Mouse (Mus musculus) CH12.LX (cell line): ENCODE data around the gene Gnat1. TPM values are rescaled to one million over a fixed set of nuclear protein-coding genes. Genes with fewer than 3 reads are reported as not detected.

Source experiments
- DNase-seq: peaks from one replicate; pipeline ENCODE4 v3.0.0-alpha.2; 2013; ENCODE audit errors: extremely low read depth
- H3K27ac ChIP-seq: 2 replicates; pipeline ENCODE4 v1.5.1; 2012; ENCODE audit warnings: low read depth, mild to moderate bottlenecking, control low read depth, moderate library complexity; ENCODE audit not compliant: insufficient read depth
- H3K27me3 ChIP-seq: replicated peaks from 2 replicates; pipeline ENCODE3; 2012; ENCODE audit warnings: inconsistent platforms
- H3K36me3 ChIP-seq, 2 experiments: replicated peaks in 1 of 2; 2 replicates each; pipeline versions ENCODE3 to v1.6.1; 2012; ENCODE audit warnings: inconsistent platforms in 1 of 2, low read length in 1 of 2, mild to moderate bottlenecking in 1 of 2, mixed read lengths in 1 of 2, moderate library complexity in 1 of 2; ENCODE audit not compliant: control insufficient read depth in 1 of 2, insufficient read depth in 1 of 2
- H3K4me1 ChIP-seq, 2 experiments: 2 replicates each; pipeline ENCODE4 v1.6.1; 2012; ENCODE audit warnings: inconsistent platforms in 1 of 2, moderate library complexity in 1 of 2; ENCODE audit not compliant: insufficient read depth in 2 of 2, control insufficient read depth in 1 of 2
- H3K4me2 ChIP-seq: 2 replicates; pipeline ENCODE4 v1.6.1; 2012; ENCODE audit warnings: low read depth, mild to moderate bottlenecking, control low read depth; ENCODE audit not compliant: poor library complexity, insufficient read depth, severe bottlenecking
- H3K4me3 ChIP-seq, 3 experiments: fragments of 150-350 bp in 1 of 3; sonication (generic) in 1 of 3; replicated peaks in 1 of 3; 2 replicates each; pipeline versions ENCODE3 to v1.5.1; 2011 to 2012; ENCODE audit warnings: low read depth in 2 of 3, low read length in 2 of 3, mild to moderate bottlenecking in 2 of 3, moderate library complexity in 2 of 3, control low read depth in 1 of 3, improper control_type of control experiment in 1 of 3, inconsistent platforms in 1 of 3, mixed read lengths in 1 of 3; ENCODE audit not compliant: poor library complexity in 1 of 3
- H3K79me2 ChIP-seq: replicated peaks from 2 replicates; pipeline ENCODE4 v1.6.1; 2012; ENCODE audit warnings: mild to moderate bottlenecking, moderate library complexity; ENCODE audit not compliant: control insufficient read depth, poor library complexity, insufficient read depth, severe bottlenecking; ENCODE audit errors: extremely low read depth
- H3K9ac ChIP-seq: 2 replicates; pipeline ENCODE4 v1.6.1; 2012; ENCODE audit warnings: low read depth, mild to moderate bottlenecking, control low read depth, moderate library complexity; ENCODE audit not compliant: insufficient read depth
- H3K9me3 ChIP-seq: replicated peaks from 2 replicates; pipeline ENCODE3; 2012; ENCODE audit warnings: low read length, inconsistent platforms, mixed read lengths
- CHD1 ChIP-seq: IDR thresholded peaks from 2 replicates; pipeline ENCODE4 v1.6.1; 2012; ENCODE audit warnings: low read depth, low read length, improper control_type of control experiment, inconsistent platforms
- CHD2 ChIP-seq: IDR thresholded peaks from 2 replicates; pipeline ENCODE4 v1.6.1; 2011; ENCODE audit warnings: low read length, improper control_type of control experiment
- CTCF ChIP-seq, 2 experiments: IDR thresholded peaks in 1 of 2; conservative IDR thresholded peaks in 1 of 2; 2 replicates each; pipeline ENCODE4 v1.5.1; 2011 to 2012; ENCODE audit warnings: low read depth in 2 of 2, low read length in 2 of 2, improper control_type of control experiment in 1 of 2, inconsistent platforms in 1 of 2, mild to moderate bottlenecking in 1 of 2, moderate library complexity in 1 of 2
- ETS1 ChIP-seq: conservative IDR thresholded peaks from 2 replicates; pipeline ENCODE4 v1.6.1; 2012; ENCODE audit warnings: low read depth, mild to moderate bottlenecking, inconsistent platforms, low read length, improper control_type of control experiment, moderate library complexity
- IRF4 ChIP-seq: IDR thresholded peaks from 2 replicates; pipeline ENCODE4 v1.6.1; 2014; ENCODE audit warnings: low read depth, mild to moderate bottlenecking, inconsistent platforms, low read length, improper control_type of control experiment
- POLR2AphosphoS2 ChIP-seq: IDR thresholded peaks from 2 replicates; pipeline ENCODE4 v1.6.1; 2011; ENCODE audit warnings: low read depth, low read length, improper control_type of control experiment
- RCOR1 ChIP-seq: conservative IDR thresholded peaks from 2 replicates; pipeline ENCODE4 v1.6.1; 2012; ENCODE audit warnings: low read depth, mild to moderate bottlenecking, inconsistent platforms, low read length, improper control_type of control experiment
- TBP ChIP-seq: conservative IDR thresholded peaks from 2 replicates; pipeline ENCODE4 v1.6.1; 2011; ENCODE audit warnings: low read depth, low read length, improper control_type of control experiment
- UBTF ChIP-seq: IDR thresholded peaks from 2 replicates; pipeline ENCODE4 v1.6.1; 2012; ENCODE audit warnings: low read depth, mild to moderate bottlenecking, inconsistent platforms, low read length, improper control_type of control experiment, moderate library complexity
- USF1 ChIP-seq: IDR thresholded peaks from 2 replicates; pipeline ENCODE4 v1.6.1; 2014; ENCODE audit warnings: low read depth, mild to moderate bottlenecking, inconsistent platforms, low read length, improper control_type of control experiment
- ZC3H11A ChIP-seq: IDR thresholded peaks from 2 replicates; pipeline ENCODE4 v1.6.1; 2012; ENCODE audit warnings: low read depth, mild to moderate bottlenecking, inconsistent platforms, low read length, improper control_type of control experiment
- ZKSCAN1 ChIP-seq: IDR thresholded peaks from 2 replicates; pipeline ENCODE4 v1.6.1; 2012; ENCODE audit warnings: low read depth, inconsistent platforms, low read length, improper control_type of control experiment, borderline replicate concordance
- ZMIZ1 ChIP-seq: IDR thresholded peaks from 2 replicates; pipeline ENCODE4 v1.6.1; 2012; ENCODE audit warnings: low read depth, mild to moderate bottlenecking, inconsistent platforms, low read length, improper control_type of control experiment
- dilution Hi-C: fragments of 300-500 bp; cut with MboI; formaldehyde crosslinking; loops from 2 replicates; pipeline ENCODE4 v1.14.3; 2020; ENCODE audit warnings: low sequenced_read_pairs; ENCODE audit not compliant: extremely low pct_unique_long_range_greater_than_20kb, extremely low pct_ligation_motif_present
- in situ Hi-C: fragments of 300-500 bp; cut with MboI; formaldehyde crosslinking; loops from 3 replicates; pipeline ENCODE4 v1.14.3; 2019; ENCODE audit warnings: low sequenced_read_pairs, low pct_ligation_motif_present, low pct_unique_long_range_greater_than_20kb, mixed read lengths
- polyA plus RNA-seq: library from polyadenylated mRNA; unstranded; fragments of >175 nt; gene quantifications from 2 replicates; pipeline ENCODE4 v1.2.1, GENCODE M21; 2012; ENCODE audit warnings: low read depth; ENCODE audit not compliant: insufficient read length
- total RNA-seq, 2 experiments: library from RNA; depleted of rRNA; stranded (reverse); fragments of 300-350 nt in 1 of 2; fragments of >200 nt in 1 of 2; gene quantifications; 2 replicates each; pipeline ENCODE4 v1.2.3; 2012 to 2014

Gene Gnat1
- total and polyA plus RNA-seq, 3 experiments = 3.0 TPM; not detected in 2

GRCm38 (mm10) chr9:107698611-107699190, 19.2 kb upstream of the Gnat1 start:
- DNase-seq = no peak
- H3K9me3 ChIP-seq = no peaks in the 10 kb centered on the region
- H3K4me3 ChIP-seq = no peak overlapping the region
- H3K4me2 ChIP-seq = no peak overlapping the region
- H3K4me1 ChIP-seq = peaks cover 3 to 30% of the 10 kb centered on the region in 2 experiments
- TF ChIP-seq ZKSCAN1 = no peak
- TF ChIP-seq ZMIZ1 = no peak
- TF ChIP-seq UBTF = no peak
- TF ChIP-seq USF1 = no peak
- TF ChIP-seq CHD2 = no peak
- no peak for TF ChIP-seq ZC3H11A
- no peak for TF ChIP-seq CHD1
- dilution Hi-C loops = no loop called here
- no peaks in the 10 kb centered on the region for H3K79me2 ChIP-seq
- peaks cover 73% of the 10 kb centered on the region for H3K27me3 ChIP-seq
- no peak overlapping the region for H3K9ac ChIP-seq
- in situ Hi-C loops = no loop called here
- H3K36me3 ChIP-seq = no peaks in the 10 kb centered on the region
- no peak overlapping the region for H3K27ac ChIP-seq

DNA sequence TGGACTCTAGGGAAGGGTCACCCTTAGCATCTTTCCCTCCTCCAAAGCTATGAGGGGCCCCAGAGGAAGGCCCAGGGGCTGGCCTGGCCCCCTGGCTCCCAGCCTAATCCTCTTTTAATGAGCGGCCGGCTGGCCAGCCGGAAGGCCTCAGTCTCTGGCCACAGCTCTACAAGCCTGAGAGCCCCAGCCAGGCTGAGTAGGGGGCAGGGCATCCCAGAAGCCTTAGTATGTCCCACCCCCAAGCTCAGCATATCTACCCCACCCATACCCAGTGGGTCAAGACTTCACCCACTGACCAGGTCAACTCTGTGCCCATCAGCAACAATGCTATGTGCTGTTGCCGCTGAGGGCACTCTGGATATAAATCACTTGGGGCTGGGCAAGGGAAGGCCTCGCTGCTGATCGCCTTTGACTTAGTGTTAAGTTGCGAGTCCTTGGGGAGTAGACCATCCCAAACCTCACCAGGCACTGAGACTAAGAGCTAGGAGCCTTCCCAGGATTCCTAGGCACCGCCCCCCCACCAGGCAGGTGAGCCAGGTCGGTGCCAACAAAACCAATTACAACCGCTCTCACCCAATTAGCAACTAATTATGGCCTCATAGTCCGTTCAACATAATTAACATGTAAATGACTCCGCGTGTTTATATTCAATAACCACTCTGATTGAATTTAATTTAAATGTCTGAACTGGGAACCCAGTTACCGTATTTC, 18.5 kb upstream of the Gnat1 start:
- TF ChIP-seq CTCF (conservative IDR thresholded peaks at IDR 0.05 in 1 of 2, IDR thresholded peaks at IDR 0.05 in 1 of 2; ENCODE audit: low read depth in 2 of 2, low read length in 2 of 2) = no peak
- TF ChIP-seq CHD2 = no peak
- TF ChIP-seq ZKSCAN1 = no peak
- TF ChIP-seq RCOR1 = no peak
- TF ChIP-seq ZC3H11A = no peak
- TF ChIP-seq TBP = no peak
- no peak for TF ChIP-seq IRF4
- TF ChIP-seq POLR2AphosphoS2 = no peak
- no peak for TF ChIP-seq ETS1
- TF ChIP-seq, all 38 proteins: peak for 0
- H3K4me3 ChIP-seq = no peak overlapping the region
- dilution Hi-C loops = no loop called here
- DNase-seq = no peak
- no peak overlapping the region for H3K4me2 ChIP-seq
- H3K27ac ChIP-seq = no peak overlapping the region
- no peaks in the 10 kb centered on the region for H3K79me2 ChIP-seq
- peaks cover 8 to 37% of the 10 kb centered on the region in 2 experiments for H3K4me1 ChIP-seq
- H3K9me3 ChIP-seq = no peaks in the 10 kb centered on the region
- H3K9ac ChIP-seq = no peak overlapping the region
- in situ Hi-C loops = no loop called here
- peaks cover 72% of the 10 kb centered on the region for H3K27me3 ChIP-seq
- no peaks in the 10 kb centered on the region for H3K36me3 ChIP-seq
